Mouse (Mus musculus) cerebral cortex, adult 2 months (tissue): ENCODE results near the gene Acap1.

ENCODE experiments used
- WGBS: fragments of 180-500 bp; shearing (Covaris S2); methylation state at CpG from one replicate; pipeline ENCODE4 v1.1.7; 2018; 5-methylcytosine and 5-hydroxymethylcytosine counted together

Acap1 gene

GRCm38 (mm10) chr11:69876867-69877266 lies 18.5 kb downstream of the Acap1 start:
- 6% methylated on average over 12 of the region's 12 CpGs for WGBS

- WGBS, result 49% methylated on average over 7 of the region's 7 CpGs
These were observed 19.2 kb downstream of the Acap1 start for GRCm38 (mm10) chr11:69876186-69876585.

- WGBS, result 72% methylated on average over 4 of the region's 4 CpGs
These were observed 22.9 kb downstream of the Acap1 start for GRCm38 (mm10) chr11:69872451-69872850.

- WGBS, result 89% methylated on average over 7 of the region's 7 CpGs
These were observed 23.5 kb downstream of the Acap1 start for GRCm38 (mm10) chr11:69871822-69872221.

GRCm38 (mm10) chr11:69870289-69871069 lies 24.9 kb downstream of the Acap1 start:
- WGBS, result 96% methylated on average over 2 of the region's 2 CpGs

GRCm38 (mm10) chr11:69867335-69867734 lies 28.0 kb downstream of the Acap1 start:
- 76% methylated on average over 9 of the region's 9 CpGs for WGBS

GRCm38 (mm10) chr11:69865561-69865960 lies 29.8 kb downstream of the Acap1 start:
- WGBS, result 75% methylated on average over 9 of the region's 9 CpGs

- WGBS, result 48% methylated on average over 8 of the region's 8 CpGs
These were observed 31.0 kb downstream of the Acap1 start for GRCm38 (mm10) chr11:69864138-69864860.

- WGBS, result 90% methylated on average over 3 of the region's 3 CpGs
These were observed 31.6 kb downstream of the Acap1 start for GRCm38 (mm10) chr11:69863729-69864128.

- 53% methylated on average over 29 of the region's 30 CpGs for WGBS
These were observed 37.0 kb downstream of the Acap1 start, which contains the start of gene Tnk1 for GRCm38 (mm10) chr11:69858113-69858998. Gene Tnk1, minus strand, starts transcription at chr11:69858730.

GRCm38 (mm10) chr11:69855347-69855746 lies 40.0 kb downstream of the Acap1 start:
- 32% methylated on average over 16 of the region's 16 CpGs for WGBS

GRCm38 (mm10) chr11:69854680-69855079 lies 40.7 kb downstream of the Acap1 start:
- WGBS, result 67% methylated on average over 10 of the region's 10 CpGs

- 72% methylated on average over 7 of the region's 7 CpGs for WGBS
These were observed 41.3 kb downstream of the Acap1 start for GRCm38 (mm10) chr11:69853994-69854393.

- 68% methylated on average over 8 of the region's 8 CpGs for WGBS
These were observed 44.6 kb downstream of the Acap1 start for GRCm38 (mm10) chr11:69850754-69851153.

GRCm38 (mm10) chr11:69849884-69850283 lies 45.5 kb downstream of the Acap1 start:
- 89% methylated on average over 15 of the region's 15 CpGs for WGBS

GRCm38 (mm10) chr11:69849128-69849527 lies 46.2 kb downstream of the Acap1 start:
- 74% methylated on average over 9 of the region's 9 CpGs for WGBS

- 93% methylated on average over 6 of the region's 6 CpGs for WGBS
These were observed 47.3 kb downstream of the Acap1 start for GRCm38 (mm10) chr11:69848021-69848420.

- WGBS, result 17% methylated on average over 37 of the region's 37 CpGs
These were observed 48.3 kb downstream of the Acap1 start for GRCm38 (mm10) chr11:69846738-69847688.

- under 1% methylated on average over 38 of the region's 38 CpGs for WGBS
These were observed 49.1 kb downstream of the Acap1 start, which contains the start of gene Plscr3 for GRCm38 (mm10) chr11:69846198-69846680. Gene Plscr3, plus strand, starts transcription at chr11:69846376.

- WGBS, result 0% methylated on average over 7 of the region's 7 CpGs
These were observed 56.6 kb downstream of the Acap1 start for GRCm38 (mm10) chr11:69838714-69839104.
